Mouse (Mus musculus) effector memory CD4-positive, alpha-beta T cell, adult 5 months (primary cell): Measurements from ENCODE around the gene Med28. TPM values are rescaled to one million over a fixed set of nuclear protein-coding genes. Genes with fewer than 3 reads are reported as not detected.

ENCODE experiments used
- polyA plus RNA-seq: library from polyadenylated mRNA; unstranded; fragments of 100-300 nt; shearing (Covaris generic); gene quantifications from one replicate; pipeline ENCODE4 v1.2.1, GENCODE M21; 2017

The Med28 gene
- polyA plus RNA-seq = 200 TPM

DNA sequence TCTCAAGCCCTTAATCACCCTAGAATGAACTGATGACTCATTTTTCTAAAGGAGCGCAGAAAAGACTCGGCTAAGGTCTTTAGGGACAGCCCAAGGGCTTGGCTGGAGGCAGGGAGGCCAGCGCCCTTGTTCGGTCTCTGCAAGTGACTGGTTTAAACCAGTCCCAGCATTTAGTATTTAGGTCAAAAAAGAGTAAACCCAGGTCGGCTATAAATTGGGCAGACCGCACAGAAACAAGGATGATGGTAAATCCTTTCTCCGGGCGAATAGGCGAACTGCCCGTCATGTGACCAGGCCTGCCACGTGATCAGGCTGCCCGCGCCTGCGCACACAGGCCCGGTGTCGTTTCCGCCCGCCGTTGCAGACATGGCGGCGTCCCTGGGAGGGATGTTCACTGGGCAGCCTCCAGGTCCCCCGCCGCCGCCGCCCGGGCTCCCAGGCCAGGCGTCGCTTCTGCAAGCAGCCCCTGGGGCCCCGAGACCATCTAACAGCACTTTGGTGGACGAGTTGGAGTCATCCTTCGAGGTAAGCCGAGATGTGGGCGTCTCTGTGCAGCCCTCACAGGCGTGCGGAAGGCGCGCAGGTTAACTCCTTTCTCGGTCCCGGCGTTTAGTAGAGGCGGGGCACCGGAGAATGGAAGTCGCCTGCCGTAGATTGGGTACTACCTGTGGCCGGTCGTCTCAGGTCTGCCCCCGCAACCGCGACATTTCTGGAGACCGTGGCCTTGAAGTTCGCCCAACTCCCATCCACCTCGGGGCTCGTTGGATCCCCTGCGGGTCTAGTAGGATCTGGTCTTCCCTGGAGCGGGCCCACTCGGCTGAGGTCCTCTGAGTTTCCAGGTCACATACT lies at the start of gene Med28:
Gene Med28, plus strand, starts transcription at position 270 of the 849 bp plus-strand sequence.

GRCm38 (mm10) chr5:45493191-45494092 lies 26.6 kb upstream of the Med28 start, which contains the start of gene Lap3:
TSS of gene Lap3 (plus strand) at chr5:45493374.

Other genes starting within 250 kb of the Med28 start
- gene Qdpr, start 70.0 kb upstream of the Med28 start, polyA plus RNA-seq = 67.2 TPM
- gene Clrn2, start 66.5 kb upstream of the Med28 start, polyA plus RNA-seq = not detected
- gene Lap3, start 26.9 kb upstream of the Med28 start, polyA plus RNA-seq = 22.9 TPM
- 0.14 TPM for gene Fam184b, start 119.4 kb downstream of the Med28 start, polyA plus RNA-seq
- 1.4 TPM for gene Ncapg, start 149.7 kb downstream of the Med28 start, polyA plus RNA-seq